Mouse (Mus musculus): ENCODE measurements at regions not wholly inside any gene's neighbourhood (a gene's known extent, or its start where the extent isn't known, plus 50 kb on each side); places are given as distances from the start of the nearest gene placed in this dataset.
A peak's percentile ranks its signal among the peaks of the same experiment; 100 is the strongest.
"Not testable (repeated sequence)": the region's sequence is repeated elsewhere in the genome, so short reads cannot be mapped to it uniquely, and the experiment has no call there.

DNA sequence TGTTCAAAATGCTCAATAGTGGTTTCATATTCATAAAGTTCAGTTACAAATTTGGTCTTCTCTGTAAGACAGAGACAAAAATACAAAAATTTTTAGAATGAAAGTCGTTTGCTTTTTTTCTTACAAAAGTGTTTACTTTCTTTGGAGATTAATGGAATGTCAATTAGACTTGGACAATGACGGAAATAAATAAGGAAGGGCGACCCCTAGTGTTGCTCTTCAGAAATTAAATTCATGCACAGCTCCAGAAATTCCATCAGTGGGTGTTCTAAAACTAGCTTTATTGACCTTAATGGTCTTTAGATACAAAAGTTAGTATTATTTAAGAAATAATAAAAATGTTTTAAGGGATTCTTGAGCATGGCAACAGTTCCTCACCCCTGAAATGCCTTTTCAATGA is 141.8 kb upstream of the Lama2 start:
- peak; percentile 12 to 46 for DNase-seq

DNA sequence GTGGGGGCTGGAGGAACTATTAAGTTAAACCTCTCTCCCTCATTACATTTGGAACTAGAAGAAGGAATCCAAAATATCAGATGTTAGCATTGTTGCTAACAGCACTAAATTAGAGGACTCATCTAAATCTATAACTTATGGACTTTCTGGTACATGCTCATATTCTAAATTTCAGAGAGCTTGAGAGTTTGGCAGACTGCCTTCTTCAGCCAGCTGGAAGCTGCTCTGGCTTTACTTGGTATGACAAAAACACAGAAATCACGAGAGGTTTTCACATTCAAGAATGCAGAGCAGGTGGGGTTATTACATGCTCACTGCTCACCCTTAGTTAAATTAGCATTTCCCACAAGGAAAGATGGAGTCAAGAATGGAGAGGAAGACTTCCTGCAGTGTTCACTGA is 182.8 kb upstream of the Lama2 start:
- no peak for DNase-seq

- no peak for DNase-seq
Measured at GRCm38 (mm10) chr10:27809539-27809938, 190.0 kb upstream of the Lama2 start.

DNA sequence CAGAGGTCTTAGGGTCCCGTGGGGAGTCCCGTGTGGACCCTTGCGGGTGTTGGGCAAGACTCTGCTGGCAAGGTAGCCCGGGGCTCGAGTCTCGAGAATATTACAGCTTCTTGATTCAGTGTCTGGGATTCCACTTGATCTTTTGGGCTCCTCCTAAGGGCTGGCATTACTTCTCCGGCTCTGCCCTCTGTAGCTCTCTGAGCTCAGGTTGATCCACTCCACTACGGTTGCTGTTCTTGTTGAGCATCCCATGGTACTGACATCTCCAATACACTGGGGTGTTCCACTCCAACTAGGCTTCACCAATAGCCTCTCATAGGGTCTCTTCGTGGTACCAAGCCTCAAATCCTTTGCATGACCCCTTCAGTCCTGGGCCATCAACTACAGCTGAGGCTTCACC is 206.1 kb upstream of the Lama2 start:
- DNase-seq, result not testable (repeated sequence)

GRCm38 (mm10) chr10:27828346-27828745 is 208.8 kb upstream of the Lama2 start:
- DNase-seq, result no peak

DNA sequence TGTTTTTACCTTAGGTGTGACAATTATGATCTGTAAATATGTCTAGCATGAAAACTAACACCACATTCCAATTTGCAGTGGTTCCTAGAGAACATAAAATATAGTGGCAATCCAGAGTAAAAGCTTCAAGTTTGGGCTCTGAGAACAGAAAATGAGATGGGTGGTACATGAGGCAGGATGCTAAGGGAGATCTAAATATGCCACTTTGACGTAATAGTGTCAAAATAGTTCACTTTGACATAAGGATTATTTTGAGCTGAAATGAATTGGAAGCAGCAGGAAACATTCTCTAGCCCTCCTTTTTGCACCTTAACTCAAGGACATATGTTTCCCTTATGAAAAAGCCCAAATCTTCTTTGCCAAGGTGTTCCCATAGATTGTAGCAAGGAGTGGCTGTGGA is 219.1 kb upstream of the Lama2 start:
- no peak for DNase-seq

DNA sequence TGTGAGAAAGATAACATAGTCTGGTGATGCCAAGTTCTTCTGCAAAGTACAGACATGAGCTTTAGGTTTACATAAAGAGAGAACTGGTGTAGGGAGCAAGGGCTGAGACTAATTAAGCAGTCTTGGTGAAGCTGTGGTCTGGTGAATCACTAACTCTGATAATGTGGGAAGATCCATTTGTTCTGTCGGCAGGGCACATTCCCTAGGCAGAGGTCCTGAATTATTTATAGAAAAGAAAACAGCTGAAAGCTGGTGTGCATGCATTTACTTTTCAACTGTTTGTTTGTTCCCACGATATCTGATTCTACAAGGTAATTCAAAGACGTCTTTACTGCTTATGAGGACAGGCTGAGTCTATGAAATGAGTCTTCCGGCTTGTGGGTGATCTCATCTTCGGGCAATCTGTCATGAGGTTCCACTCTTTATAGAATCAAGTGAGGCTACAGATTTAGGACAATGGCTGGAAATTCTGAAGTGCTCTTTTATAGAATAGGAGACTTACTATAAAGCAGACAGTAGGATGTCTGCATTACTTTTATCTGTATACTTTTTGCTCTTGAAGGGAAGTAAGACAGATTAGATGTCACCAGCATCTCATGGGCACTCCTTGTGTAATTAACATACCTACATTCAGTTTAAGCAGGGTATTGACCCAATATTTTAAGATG is 221.6 kb upstream of the Lama2 start:
- no peak for DNase-seq

DNA sequence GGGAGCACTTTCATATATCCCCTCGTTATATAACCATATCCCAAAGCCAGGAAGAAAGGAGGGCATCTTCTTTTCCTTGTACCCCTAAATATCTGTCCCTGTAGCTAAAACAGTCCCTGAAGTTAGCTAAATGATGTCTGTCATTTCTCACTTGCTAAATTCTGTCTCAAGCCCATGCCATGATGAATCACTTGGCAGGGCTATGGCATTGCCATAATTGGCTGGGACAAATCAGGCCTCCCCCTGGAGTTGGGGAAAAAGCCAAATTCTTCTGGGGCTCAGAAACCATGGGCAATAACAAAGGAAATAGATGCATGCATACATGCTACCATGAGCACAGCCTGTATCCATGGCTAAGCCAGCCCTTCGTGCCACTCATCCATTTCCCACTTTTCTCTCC is 223.5 kb upstream of the Lama2 start:
- no peak for DNase-seq

DNA sequence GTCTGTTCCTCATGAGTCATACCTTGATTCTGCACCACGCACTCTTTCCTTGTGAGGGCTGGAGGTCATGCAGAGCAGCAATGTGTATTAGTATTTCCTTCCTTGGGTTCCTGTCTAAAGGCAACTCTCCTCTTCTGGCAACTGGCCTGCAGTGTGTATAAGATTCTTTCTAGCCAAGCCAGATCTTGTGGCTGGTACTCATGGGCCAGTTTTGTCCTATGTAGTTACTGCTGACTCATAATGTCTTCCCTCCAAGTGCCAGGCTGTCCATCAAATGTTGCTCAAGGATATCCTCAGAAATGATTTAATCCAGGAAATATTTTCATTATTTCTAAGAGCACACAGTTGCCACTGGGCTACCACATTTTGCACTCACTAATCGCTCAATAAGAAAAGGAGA is 211.0 kb upstream of the Ptprk start:
- DNase-seq, result no peak

DNA sequence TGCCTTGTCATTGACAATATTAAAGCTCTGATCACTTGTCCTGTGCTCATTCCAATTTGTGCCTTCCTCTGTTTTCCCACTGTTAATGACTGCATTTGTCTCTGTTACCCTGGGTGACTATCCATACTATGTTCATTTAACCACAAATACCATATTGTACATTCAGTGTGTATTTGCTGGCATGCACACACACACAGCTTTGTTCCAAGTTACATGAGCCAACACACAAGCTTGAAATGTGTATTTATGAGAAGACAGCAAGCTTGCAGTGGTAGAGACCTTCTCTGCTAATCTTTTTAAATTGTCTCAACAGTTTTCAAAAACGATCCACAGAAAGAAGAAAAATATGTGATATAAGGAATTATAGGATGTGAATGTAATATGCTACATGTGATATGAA is 193.8 kb upstream of the Ptprk start:
- DNase-seq, result no peak

GRCm38 (mm10) chr10:27891778-27892512 is 182.7 kb upstream of the Ptprk start:
- no peak for DNase-seq

DNA sequence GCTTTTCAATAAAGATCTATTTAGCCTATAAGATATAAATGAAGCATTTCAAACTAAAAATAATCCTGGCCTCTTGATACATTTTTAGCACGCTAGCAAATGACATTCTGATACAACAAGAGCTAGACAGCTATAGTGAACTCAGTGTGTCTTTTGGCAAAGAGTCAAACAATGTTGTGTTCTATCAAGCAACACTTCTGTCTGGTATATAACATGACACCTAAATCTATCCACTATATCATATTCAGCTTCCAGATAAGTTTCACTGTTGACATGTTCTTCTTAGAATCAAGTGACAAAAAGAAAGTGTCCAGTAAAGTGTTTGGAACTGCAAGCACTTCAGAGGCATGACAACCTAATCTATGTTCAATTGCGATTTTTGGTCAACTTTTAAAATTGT is 158.2 kb upstream of the Ptprk start:
- DNase-seq, result no peak

DNA sequence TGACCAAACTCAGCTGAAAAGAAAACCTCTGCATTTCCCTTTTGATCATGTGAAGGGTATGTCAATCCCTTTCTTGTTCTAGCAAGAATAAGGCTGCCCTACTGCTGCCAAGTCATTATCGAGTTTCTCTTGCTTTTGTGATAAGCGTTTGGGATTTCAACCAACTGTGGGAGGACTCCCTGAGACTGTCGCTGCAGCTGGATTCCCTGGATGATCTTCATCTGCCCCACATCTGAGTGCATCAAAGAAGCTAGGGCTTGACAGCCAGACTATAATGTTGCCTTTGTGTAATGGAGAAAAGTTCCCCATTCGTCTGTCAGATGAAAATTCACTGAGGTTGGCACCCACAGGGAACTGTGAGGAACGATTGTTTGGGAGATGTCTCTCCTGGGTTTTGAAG is 147.4 kb upstream of the Ptprk start:
- no peak for DNase-seq

DNA sequence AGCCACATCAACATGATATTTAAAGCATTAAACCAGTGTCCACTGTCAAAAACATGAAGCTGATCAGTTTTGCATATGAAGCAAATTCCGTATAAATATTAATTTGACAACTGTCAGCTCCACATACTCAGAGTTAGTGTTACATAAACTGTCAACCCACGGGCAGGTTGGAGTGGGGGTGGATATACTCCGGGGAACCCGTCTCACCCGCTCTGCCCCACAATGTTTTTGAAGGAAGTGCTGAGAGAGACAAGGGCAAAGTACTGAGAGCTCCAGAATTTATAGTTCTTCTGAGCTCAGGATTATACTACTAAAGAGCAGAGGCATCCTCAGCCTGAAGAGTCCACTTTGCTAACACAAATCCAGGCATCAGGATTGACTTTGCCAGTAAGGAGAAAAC is 132.5 kb upstream of the Ptprk start:
- DNase-seq, result peak; percentile 23 to 47

- no peak for DNase-seq
Measured at GRCm38 (mm10) chr10:27949127-27949526, 125.5 kb upstream of the Ptprk start.

DNA sequence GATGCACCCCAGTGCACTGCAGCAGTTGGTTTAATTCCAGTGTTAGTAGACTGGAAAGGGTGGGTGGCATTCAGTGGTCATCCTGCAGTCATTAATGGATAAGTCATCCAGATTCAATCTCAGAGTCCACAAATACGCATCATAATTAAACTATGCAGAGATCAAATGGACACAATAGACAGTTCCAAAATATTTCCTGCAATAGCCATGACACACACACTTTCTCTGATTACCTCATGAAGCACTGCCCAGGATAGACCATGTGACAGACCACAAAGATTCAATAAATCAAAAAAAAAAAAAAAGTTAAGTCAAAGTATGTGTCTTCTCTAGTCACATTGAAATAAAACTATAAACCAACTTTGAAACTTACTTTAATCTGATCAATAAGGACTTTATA is 106.4 kb upstream of the Ptprk start:
- DNase-seq, result no peak

- DNase-seq, result no peak
Measured at GRCm38 (mm10) chr10:27984047-27984446, 90.6 kb upstream of the Ptprk start.

DNA sequence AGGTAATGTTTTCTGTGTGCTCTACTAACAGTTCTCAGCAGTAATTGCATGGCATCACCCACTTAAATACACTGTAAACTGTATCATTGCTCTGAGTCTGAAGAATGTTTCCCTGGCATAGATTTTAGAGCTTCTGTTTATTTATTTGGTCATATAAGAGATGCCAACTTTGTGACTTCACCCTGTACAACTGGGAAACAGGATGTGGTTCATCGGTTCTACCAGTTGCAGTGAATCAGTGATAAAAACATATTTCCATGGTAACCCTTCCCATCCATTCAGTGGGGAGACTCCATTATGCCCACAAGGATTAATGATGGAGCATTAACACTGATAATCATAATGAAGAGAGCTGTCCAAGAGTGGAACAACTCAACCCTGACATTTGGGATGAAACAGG is 89.6 kb upstream of the Ptprk start:
- DNase-seq, result no peak

GRCm38 (mm10) chr10:27987026-27987425 is 87.6 kb upstream of the Ptprk start:
- no peak for DNase-seq

- no peak for DNase-seq
Measured at GRCm38 (mm10) chr10:27988066-27988465, 86.6 kb upstream of the Ptprk start.

- peak in 1 of 2 experiments; percentile 5 for DNase-seq
Measured at GRCm38 (mm10) chr10:27990359-27991056, 84.1 kb upstream of the Ptprk start.

DNA sequence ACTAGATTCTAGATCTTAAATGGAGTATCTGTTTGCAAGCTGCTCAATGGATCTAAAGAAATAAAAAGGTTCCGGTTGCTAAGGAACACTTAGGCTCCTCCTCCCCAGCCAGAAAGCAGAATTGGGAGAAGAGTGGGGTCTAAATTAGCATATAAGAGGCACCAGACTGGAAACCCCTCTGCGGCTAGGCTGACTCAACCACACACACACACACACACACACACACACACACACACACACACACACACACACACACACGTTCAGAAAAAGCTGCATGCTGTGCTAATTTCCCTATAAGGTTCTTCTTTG is 83.6 kb upstream of the Ptprk start:
- DNase-seq, result no peak

GRCm38 (mm10) chr10:27994376-27995034 is 80.1 kb upstream of the Ptprk start:
- no peak for DNase-seq

- DNase-seq, result no peak
Measured at GRCm38 (mm10) chr10:27995035-27995399, 79.6 kb upstream of the Ptprk start.

All from kidney, postnatal 36 days (tissue).